Mouse (Mus musculus) liver, embryonic 14.5 days (tissue): Measurements from ENCODE around the gene Rbms2.

Source experiments
- CTCF ChIP-seq: IDR thresholded peaks from 2 replicates; pipeline ENCODE4 v1.5.1; 2016; ENCODE audit warnings: antibody characterized with exemption, low read depth, control low read depth
- EP300 ChIP-seq: IDR thresholded peaks from 2 replicates; pipeline ENCODE4 v1.6.1; 2016; ENCODE audit warnings: antibody characterized with exemption, low read depth

GRCm38 (mm10) chr10:128185277-128185940, 5.3 kb upstream of the Rbms2 start:
- TF ChIP-seq CTCF (no peak), EP300 (no peak)
